Mouse (Mus musculus): ENCODE results near the gene Cdc42bpb.

- no peak for TF ChIP-seq TAL1 (IDR thresholded peaks at IDR 0.05; ENCODE audit: low read length)
- no peak for TF ChIP-seq GATA1 (IDR thresholded peaks at IDR 0.05; ENCODE audit: low read length)
Measured at GRCm38 (mm10) chr12:111283573-111283972, 93.9 kb downstream of the Cdc42bpb start.
